Comparison of ENCODE assay signal across 9 mouse cellular contexts in the genomic region with DNA sequence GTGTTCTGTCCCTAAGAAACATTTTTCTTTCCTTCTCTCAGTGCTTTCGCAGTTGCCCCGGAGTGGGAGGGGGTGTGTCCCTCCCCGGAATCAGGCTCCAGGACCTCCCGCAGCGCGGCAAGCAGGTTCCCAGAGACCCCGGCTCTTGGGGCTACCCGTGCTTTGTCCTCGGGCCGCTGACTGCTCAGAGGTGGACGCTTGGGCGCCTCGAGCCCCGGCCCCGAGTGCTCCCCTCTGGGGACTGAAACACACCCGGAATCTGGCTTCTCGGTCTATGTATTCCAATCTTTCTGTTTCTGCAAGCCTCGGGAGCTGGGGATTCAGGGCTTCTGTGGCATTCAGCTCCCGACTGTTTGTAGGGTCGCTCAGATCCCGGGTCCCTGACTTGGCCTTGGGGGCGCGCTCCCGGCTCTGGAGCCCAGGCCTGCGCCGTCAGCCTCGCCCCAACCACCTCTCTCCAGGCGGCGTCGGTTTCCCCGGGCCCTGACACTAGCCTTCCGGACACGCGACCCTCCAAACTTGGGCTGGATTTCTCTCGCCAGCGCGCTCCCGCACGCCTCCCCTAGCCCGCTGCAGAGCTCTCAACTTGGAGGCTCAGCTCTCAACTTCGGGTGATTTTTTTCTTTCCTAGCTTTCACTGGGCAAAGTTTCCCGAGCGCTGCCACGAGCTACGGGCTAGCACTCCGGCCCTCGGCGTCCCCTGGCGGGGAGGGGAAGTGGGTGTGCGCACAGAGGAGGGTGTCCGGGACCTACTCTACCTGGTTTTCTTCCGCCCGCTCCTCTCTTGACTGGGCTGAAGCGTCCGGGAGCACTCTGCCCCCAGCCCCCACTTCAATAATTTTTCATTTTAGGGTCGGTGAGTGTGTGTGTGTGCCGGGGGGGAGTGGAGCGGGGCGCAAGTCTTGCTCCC. TPM values are rescaled to one million over a fixed set of nuclear protein-coding genes. Genes with fewer than 3 reads are reported as not detected.
A peak's percentile ranks its signal among the peaks of the same experiment; 100 is the strongest.
DNase-seq lines count a peak whose midpoint lies in the region; ATAC-seq and TF ChIP-seq lines count a peak whose summit lies in the region.
"Had no signal": no experiment of that assay in that cellular context is flagged by ENCODE, and none has a peak within 500 bp of the region (broad histone marks: within the 10 kb centered on the region; RNA-seq: fewer than 3 reads in every experiment).

No protein-coding gene starts in this region.

- DNase-seq in adrenal gland, adult (ENCODE audit: inconsistent age in 2 of 2, low spot score in 1 of 2), result peak; percentile 71 to 90
- peak; percentile 87 for DNase-seq in forebrain, embryonic 11.5 days (ENCODE audit: low spot score)
- DNase-seq in hindbrain, embryonic 14.5 days (ENCODE audit: low spot score), result no peak
- DNase-seq in liver, embryonic 14.5 days (ENCODE audit: low read depth in 3 of 3, low spot score in 3 of 3), result no peak
- no peak for DNase-seq in frontal cortex, postnatal 14 days (ENCODE audit: low spot score in 2 of 2)

- no peaks in the 10 kb centered on the region for H3K36me3 ChIP-seq in ES-Bruce4 (ENCODE audit: control insufficient read depth, insufficient read depth, low read length, poor library complexity, severe bottlenecking)
- H3K36me3 ChIP-seq in forebrain, embryonic 11.5 days (ENCODE audit: control insufficient read depth, insufficient read depth, low read length), result no peaks in the 10 kb centered on the region
- no peaks in the 10 kb centered on the region for H3K36me3 ChIP-seq in hindbrain, embryonic 14.5 days (replicated peaks; ENCODE audit: control insufficient read depth, insufficient read depth)
- H3K36me3 ChIP-seq in liver, embryonic 14.5 days (replicated peaks; ENCODE audit: control insufficient read depth, insufficient read depth, low read depth), result no peaks in the 10 kb centered on the region
- H3K36me3 ChIP-seq in myocyte (ENCODE audit: control insufficient read depth, insufficient read depth), result no peaks in the 10 kb centered on the region
- no peaks in the 10 kb centered on the region for H3K36me3 ChIP-seq in testis, adult 2 months (ENCODE audit: control insufficient read depth, insufficient read depth, low read length)

- H3K4me2 ChIP-seq in forebrain, embryonic 11.5 days (ENCODE audit: low read depth, low read length, severe bottlenecking), result peak overlapping the region; percentile 98
- H3K4me2 ChIP-seq in hindbrain, embryonic 14.5 days (replicated peaks), result peak overlapping the region; percentile 100
- H3K4me2 ChIP-seq in liver, embryonic 14.5 days (ENCODE audit: low read depth), result peak overlapping the region; percentile 91
- peak overlapping the region; percentile 95 for H3K4me2 ChIP-seq in myocyte (ENCODE audit: low read depth)

- H3K9ac ChIP-seq in ES-Bruce4 (ENCODE audit: low read depth, poor library complexity, severe bottlenecking), result peak overlapping the region; percentile 36
- H3K9ac ChIP-seq in forebrain, embryonic 11.5 days (ENCODE audit: low read length), result peak overlapping the region; percentile 98
- peak overlapping the region; percentile 98 for H3K9ac ChIP-seq in hindbrain, embryonic 14.5 days
- H3K9ac ChIP-seq in liver, embryonic 14.5 days (replicated peaks), result peak overlapping the region; percentile 70

- peaks cover 2% of the 10 kb centered on the region for H3K4me1 ChIP-seq in ES-Bruce4 (ENCODE audit: control insufficient read depth, insufficient read depth, low read length)
- peaks cover 4% of the 10 kb centered on the region; the same call in 1 of the 2 replicates for H3K4me1 ChIP-seq in forebrain, embryonic 11.5 days (replicated peaks; ENCODE audit: control insufficient read depth, insufficient read depth, low read length)
- H3K4me1 ChIP-seq in hindbrain, embryonic 14.5 days (replicated peaks; ENCODE audit: control insufficient read depth, insufficient read depth, low read length), result peaks cover 14% of the 10 kb centered on the region
- H3K4me1 ChIP-seq in liver, embryonic 14.5 days (replicated peaks; ENCODE audit: control insufficient read depth in 2 of 2, insufficient read depth in 2 of 2, low read length in 1 of 2), result peaks cover 4 to 8% of the 10 kb centered on the region in 2 experiments; a peak in 2 of 4 replicates
- peaks cover 45% of the 10 kb centered on the region for H3K4me1 ChIP-seq in testis, adult 2 months (ENCODE audit: control insufficient read depth, insufficient read depth, low read length)

- WGBS in forebrain, embryonic 11.5 days, result under 1% methylated on average over 59 of the region's 59 CpGs
- WGBS in hindbrain, embryonic 14.5 days, result 0% methylated on average over 59 of the region's 59 CpGs
- 0% methylated on average over 59 of the region's 59 CpGs for WGBS in liver, embryonic 14.5 days (ENCODE audit: insufficient replicate concordance)

- TF ChIP-seq EP300 in ES-Bruce4 (IDR thresholded peaks at IDR 0.05; ENCODE audit: insufficient read depth, low read depth, low read length), result no peak
- TF ChIP-seq EP300 in liver, embryonic 14.5 days (IDR thresholded peaks at IDR 0.05; ENCODE audit: low read depth), result no peak

- no peak overlapping the region for H3ac ChIP-seq in myocyte (ENCODE audit: control insufficient read depth, insufficient read length)

- no peaks in the 10 kb centered on the region for H3K9me3 ChIP-seq in ES-Bruce4 (replicated peaks; ENCODE audit: control insufficient read depth, insufficient read depth, low read length, poor library complexity, severe bottlenecking)
- H3K9me3 ChIP-seq in forebrain, embryonic 11.5 days (ENCODE audit: control insufficient read depth, low read length), result no peaks in the 10 kb centered on the region
- no peaks in the 10 kb centered on the region for H3K9me3 ChIP-seq in hindbrain, embryonic 14.5 days (ENCODE audit: control insufficient read depth, low read length)
- H3K9me3 ChIP-seq in liver, embryonic 14.5 days (ENCODE audit: control insufficient read depth, low read length), result no peaks in the 10 kb centered on the region

- H3K27ac ChIP-seq in ES-Bruce4 (ENCODE audit: insufficient read depth, low read length), result no peak overlapping the region
- peak overlapping the region; percentile 97 for H3K27ac ChIP-seq in forebrain, embryonic 11.5 days (ENCODE audit: low read depth, low read length)
- H3K27ac ChIP-seq in hindbrain, embryonic 14.5 days, result peak overlapping the region; percentile 99
- H3K27ac ChIP-seq in liver, embryonic 14.5 days, result peak overlapping the region; percentile 73
- no peak overlapping the region for H3K27ac ChIP-seq in testis, adult 2 months (ENCODE audit: control insufficient read depth, insufficient read depth, low read depth, low read length)

- H3K27me3 ChIP-seq in ES-Bruce4 (ENCODE audit: control insufficient read depth, insufficient read depth, low read length, poor library complexity, severe bottlenecking) (peaks cover 41% of the 10 kb centered on the region), myocyte (ENCODE audit: control insufficient read depth, insufficient read depth, insufficient read length) (peaks cover 79% of the 10 kb centered on the region)
- H3K27me3 ChIP-seq in forebrain, embryonic 11.5 days (ENCODE audit: control insufficient read depth, insufficient read depth, low read length), result no peaks in the 10 kb centered on the region
- H3K27me3 ChIP-seq in hindbrain, embryonic 14.5 days (ENCODE audit: control insufficient read depth, insufficient read depth, low read length), result no peaks in the 10 kb centered on the region
- H3K27me3 ChIP-seq in liver, embryonic 14.5 days (ENCODE audit: control insufficient read depth, insufficient read depth, low read length), result peaks cover 14% of the 10 kb centered on the region
- H3K27me3 ChIP-seq in testis, adult 2 months (ENCODE audit: control insufficient read depth, insufficient read depth, low read length), result peaks cover 18% of the 10 kb centered on the region

- peak; percentile 57 for ATAC-seq in forebrain, embryonic 11.5 days (replicated peaks; ENCODE audit: low FRiP score)
- peak; percentile 10 for ATAC-seq in hindbrain, embryonic 14.5 days (ENCODE audit: low FRiP score)
- peak; percentile 54 for ATAC-seq in liver, embryonic 14.5 days (ENCODE audit: insufficient read depth)

- TF ChIP-seq CTCF in ES-Bruce4 (IDR thresholded peaks at IDR 0.05; ENCODE audit: low read depth, low read length), result no peak
- TF ChIP-seq CTCF in liver, embryonic 14.5 days (IDR thresholded peaks at IDR 0.05; ENCODE audit: low read depth), result peak; percentile 70
- no peak for TF ChIP-seq CTCF in testis, adult 2 months (IDR thresholded peaks at IDR 0.05; ENCODE audit: control insufficient read depth, insufficient read depth, insufficient replicate concordance, low read depth, low read length)

- H3K4me3 ChIP-seq in ES-Bruce4 (ENCODE audit: low read depth, low read length) (peak overlapping the region; percentile 40), myocyte (peak overlapping the region; percentile 18)
- H3K4me3 ChIP-seq in forebrain, embryonic 11.5 days (ENCODE audit: low read depth, low read length), result peak overlapping the region; percentile 85
- H3K4me3 ChIP-seq in hindbrain, embryonic 14.5 days (replicated peaks; ENCODE audit: low read length), result peak overlapping the region; percentile 87
- peak overlapping the region; percentile 68 to 83 for H3K4me3 ChIP-seq in liver, embryonic 14.5 days (ENCODE audit: insufficient read depth in 1 of 2, low read depth in 2 of 2, low read length in 2 of 2)
- peak overlapping the region; percentile 73 for H3K4me3 ChIP-seq in testis, adult 2 months (ENCODE audit: control insufficient read depth, low read depth, low read length)

- no peaks in the 10 kb centered on the region for H3K79me2 ChIP-seq in myocyte (ENCODE audit: control insufficient read depth, insufficient read depth)

- TF ChIP-seq POLR2A in ES-Bruce4 (IDR thresholded peaks at IDR 0.05; ENCODE audit: insufficient read depth, low read length) (no peak), myocyte (IDR thresholded peaks at IDR 0.05; ENCODE audit: insufficient read length, low read depth) (no peak)
- TF ChIP-seq POLR2A in testis, adult 2 months (IDR thresholded peaks at IDR 0.05; ENCODE audit: control insufficient read depth, low read depth, low read length), result no peak

RNA-seq across cellular contexts. Expression of gene Bcl11a, which starts 0.8 kb away (rescaled TPM):
- 0.36 and 0.43 TPM in 2 replicates for polyA plus RNA-seq in ES-Bruce4 (2011; ENCODE audit: insufficient read depth, insufficient read length, low read depth, missing spikeins)
- 97.0 and 101 TPM in 2 replicates for polyA plus RNA-seq in forebrain, embryonic 11.5 days (2014; fragmentation: Nextera tagmentation; extraction: Ambion mirVana)
- 106 and 117 TPM in 2 replicates for polyA plus RNA-seq in hindbrain, embryonic 14.5 days (2014; fragmentation: Nextera tagmentation; extraction: Ambion mirVana)
- 10.9 and 13.0 TPM in 2 replicates for polyA plus RNA-seq in liver, embryonic 14.5 days (2012; rRNA removed)
- polyA plus RNA-seq in liver, embryonic 14.5 days (2014; fragmentation: Nextera tagmentation; extraction: Ambion mirVana), result 29.4 and 33.0 TPM in 2 replicates
- polyA plus RNA-seq in myocyte (2012; fragmentation: generic; extraction: Trizol), result not detected
- polyA plus RNA-seq in testis, adult 2 months (2012; rRNA removed), result 6.5 and 6.6 TPM in 2 replicates

RNA-seq across cellular contexts. Expression of gene A830031A19Rik, which starts 2.2 kb away (rescaled TPM):
- polyA plus RNA-seq in ES-Bruce4 (2011; ENCODE audit: insufficient read depth, insufficient read length, low read depth, missing spikeins) (not detected in 2 replicates), myocyte (2012; fragmentation: generic; extraction: Trizol) (not detected)
- polyA plus RNA-seq in forebrain, embryonic 11.5 days (2014; fragmentation: Nextera tagmentation; extraction: Ambion mirVana), result not detected in 2 replicates
- not detected in 2 replicates for polyA plus RNA-seq in hindbrain, embryonic 14.5 days (2014; fragmentation: Nextera tagmentation; extraction: Ambion mirVana)
- polyA plus RNA-seq in liver, embryonic 14.5 days (2012; rRNA removed), result not detected in 2 replicates
- polyA plus RNA-seq in liver, embryonic 14.5 days (2014; fragmentation: Nextera tagmentation; extraction: Ambion mirVana), result not detected in 2 replicates
- polyA plus RNA-seq in testis, adult 2 months (2012; rRNA removed), result not detected in 2 replicates
- polyA plus RNA-seq: gonadal fat pad, adult 2 months had no signal

Comparison
In these comparisons a context has a peak if more than half of its experiments do, and no peak if none do; other contexts are left out.
1. H3K27ac ChIP-seq: peak in forebrain, embryonic 11.5 days (single experiment), hindbrain, embryonic 14.5 days (single experiment) and liver, embryonic 14.5 days (single experiment); none in ES-Bruce4 (single experiment) and testis, adult 2 months (single experiment).
2. H3K4me3 ChIP-seq: peak in every context shown above with its lines; median percentile 87 in hindbrain, embryonic 14.5 days; 85 in forebrain, embryonic 11.5 days; 76 in liver, embryonic 14.5 days; 73 in testis, adult 2 months; 40 in ES-Bruce4; 18 in myocyte.
3. H3K9ac ChIP-seq: peak in every context shown above with its lines; median percentile 98 in forebrain, embryonic 11.5 days; 98 in hindbrain, embryonic 14.5 days; 70 in liver, embryonic 14.5 days; 36 in ES-Bruce4.
4. DNase-seq: peak in adrenal gland, adult (2 of 2) and forebrain, embryonic 11.5 days (single experiment); none in hindbrain, embryonic 14.5 days (single experiment), liver, embryonic 14.5 days (0 of 3) and frontal cortex, postnatal 14 days (0 of 2).
5. Peak in every context shown above with its lines, with median percentiles within 50 percentile points of each other: ATAC-seq and H3K4me2 ChIP-seq.